Mouse (Mus musculus): ENCODE results near the gene Coq8b. TPM values are rescaled to one million over a fixed set of nuclear protein-coding genes. Genes with fewer than 3 reads are reported as not detected.

Gene Coq8b
- total and polyA plus RNA-seq, 2 experiments, result 11.9 to 35.2 TPM

GRCm38 (mm10) chr7:27231693-27232331 lies 1.0 kb upstream of the Coq8b start:
- WGBS, result 49% methylated on average over 7 of the region's 7 CpGs
- no peak for DNase-seq (ENCODE audit: extremely low read depth, low read depth, low spot score)
- H3K27ac ChIP-seq (replicated peaks; ENCODE audit: insufficient read depth, low read depth, low read length), result no peak overlapping the region

DNA sequence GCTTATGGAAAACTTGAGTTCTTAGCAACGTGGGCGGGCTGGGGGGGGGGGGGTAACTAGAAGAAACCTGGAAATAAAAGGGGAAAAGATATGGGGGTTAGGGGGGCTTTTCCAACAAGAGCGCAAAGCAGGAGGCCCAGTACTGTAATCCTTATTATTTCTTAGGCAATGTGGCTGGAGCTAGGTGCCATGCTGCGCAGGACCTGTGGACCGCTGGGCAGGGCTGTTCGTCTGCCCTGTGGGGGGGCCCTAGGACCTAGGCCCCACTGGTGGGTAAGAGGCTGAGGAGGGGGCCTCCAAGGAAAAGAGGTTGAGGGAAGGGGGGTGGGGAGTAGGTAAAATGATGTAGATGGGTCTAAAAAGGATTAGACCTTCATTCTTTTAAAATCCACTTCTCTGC lies 477 bp downstream of the Coq8b start:
- WGBS, result 10% methylated on average over 6 of the region's 6 CpGs
- Histone ChIP-seq H3K27ac (replicated peaks; ENCODE audit: insufficient read depth, low read depth, low read length) (no peak overlapping the region), H3K36me3 (ENCODE audit: control insufficient read depth, insufficient read depth, low read length) (no peaks in the 10 kb centered on the region), H3K9ac (ENCODE audit: low read depth, low read length) (peak overlapping the region; percentile 89), H3K4me3 (ENCODE audit: insufficient read depth, low read depth, low read length) (peak overlapping the region; percentile 90), H3K27me3 (ENCODE audit: control insufficient read depth, insufficient read depth, low read length) (no peaks in the 10 kb centered on the region), H3K4me1 (ENCODE audit: control insufficient read depth, insufficient read depth, low read length) (peaks cover 5% of the 10 kb centered on the region; the same call in 1 of the 2 replicates), H3K79me2 (ENCODE audit: control insufficient read depth, insufficient read depth, low read length) (peaks cover 5% of the 10 kb centered on the region; the same call in 1 of the 2 replicates)
- no peak for TF ChIP-seq POLR2A (IDR thresholded peaks at IDR 0.05; ENCODE audit: extremely low read depth, insufficient read depth, low read length)
- TF ChIP-seq CTCF (IDR thresholded peaks at IDR 0.05; ENCODE audit: low read depth, low read length), result no peak
- no peak for DNase-seq (ENCODE audit: extremely low read depth, low read depth, low spot score)

More at GRCm38 (mm10) chr7:27231693-27232331, 1.0 kb upstream of the Coq8b start:
- H3K36me3 ChIP-seq (ENCODE audit: control insufficient read depth, insufficient read depth, low read length), result no peaks in the 10 kb centered on the region
- H3K79me2 ChIP-seq (ENCODE audit: control insufficient read depth, insufficient read depth, low read length), result peaks cover 11% of the 10 kb centered on the region; the same call in 1 of the 2 replicates
- peaks cover 12% of the 10 kb centered on the region for H3K4me1 ChIP-seq (ENCODE audit: control insufficient read depth, insufficient read depth, low read length)
- no peak for TF ChIP-seq POLR2A (IDR thresholded peaks at IDR 0.05; ENCODE audit: extremely low read depth, insufficient read depth, low read length)
- TF ChIP-seq CTCF (IDR thresholded peaks at IDR 0.05; ENCODE audit: low read depth, low read length), result no peak
- no peak overlapping the region for H3K4me3 ChIP-seq (ENCODE audit: insufficient read depth, low read depth, low read length)
- H3K9ac ChIP-seq (ENCODE audit: low read depth, low read length), result no peak overlapping the region
- H3K27me3 ChIP-seq (ENCODE audit: control insufficient read depth, insufficient read depth, low read length), result no peaks in the 10 kb centered on the region

DNA sequence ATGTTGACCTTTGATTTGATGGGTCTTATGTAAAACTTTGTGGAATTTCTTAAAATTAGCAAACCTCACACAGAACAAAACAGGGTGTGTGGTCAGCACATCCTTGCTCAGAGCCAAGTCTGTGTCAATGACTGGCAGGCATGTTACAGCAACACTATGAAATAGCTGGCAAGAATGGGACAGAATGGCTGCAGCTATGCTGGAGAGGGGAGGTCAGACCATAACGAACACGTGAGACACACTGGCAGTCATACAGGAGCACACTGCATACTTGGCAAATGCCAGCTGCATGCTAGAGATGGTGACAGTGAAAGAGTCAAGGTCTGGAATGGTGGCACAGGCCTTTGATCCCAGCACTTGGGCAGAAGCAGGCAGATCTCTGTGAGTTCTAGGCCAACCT lies 2.9 kb downstream of the Coq8b start:
- TF ChIP-seq POLR2A (IDR thresholded peaks at IDR 0.05; ENCODE audit: extremely low read depth, insufficient read depth, low read length) (no peak), CTCF (IDR thresholded peaks at IDR 0.05; ENCODE audit: low read depth, low read length) (no peak)
- 52% methylated on average over 2 of the region's 2 CpGs for WGBS
- H3K36me3 ChIP-seq (ENCODE audit: control insufficient read depth, insufficient read depth, low read length), result peaks cover 2% of the 10 kb centered on the region; the same call in 1 of the 2 replicates
- peaks cover 5% of the 10 kb centered on the region; the same call in 1 of the 2 replicates for H3K79me2 ChIP-seq (ENCODE audit: control insufficient read depth, insufficient read depth, low read length)
- no peak overlapping the region for H3K9ac ChIP-seq (ENCODE audit: low read depth, low read length)
- H3K4me3 ChIP-seq (ENCODE audit: insufficient read depth, low read depth, low read length), result no peak overlapping the region
- H3K27me3 ChIP-seq (ENCODE audit: control insufficient read depth, insufficient read depth, low read length), result no peaks in the 10 kb centered on the region
- no peak overlapping the region for H3K27ac ChIP-seq (replicated peaks; ENCODE audit: insufficient read depth, low read depth, low read length)
- peak; percentile 52 for DNase-seq (ENCODE audit: extremely low read depth, low read depth, low spot score)
- peaks cover 2% of the 10 kb centered on the region; the same call in 1 of the 2 replicates for H3K4me1 ChIP-seq (ENCODE audit: control insufficient read depth, insufficient read depth, low read length)

GRCm38 (mm10) chr7:27237527-27237926 lies 4.7 kb downstream of the Coq8b start:
- Histone ChIP-seq H3K27me3 (ENCODE audit: control insufficient read depth, insufficient read depth, low read length) (no peaks in the 10 kb centered on the region), H3K4me1 (ENCODE audit: control insufficient read depth, insufficient read depth, low read length) (no peaks in the 10 kb centered on the region; the same call in 1 of the 2 replicates), H3K79me2 (ENCODE audit: control insufficient read depth, insufficient read depth, low read length) (peaks cover 5% of the 10 kb centered on the region; the same call in 1 of the 2 replicates), H3K9ac (ENCODE audit: low read depth, low read length) (no peak overlapping the region), H3K27ac (replicated peaks; ENCODE audit: insufficient read depth, low read depth, low read length) (no peak overlapping the region), H3K4me3 (ENCODE audit: insufficient read depth, low read depth, low read length) (no peak overlapping the region), H3K36me3 (ENCODE audit: control insufficient read depth, insufficient read depth, low read length) (peaks cover 2% of the 10 kb centered on the region; the same call in 1 of the 2 replicates)
- DNase-seq (ENCODE audit: extremely low read depth, low read depth, low spot score), result no peak
- WGBS, result 72% methylated on average over 2 of the region's 2 CpGs
- no peak for TF ChIP-seq POLR2A (IDR thresholded peaks at IDR 0.05; ENCODE audit: extremely low read depth, insufficient read depth, low read length)
- TF ChIP-seq CTCF (IDR thresholded peaks at IDR 0.05; ENCODE audit: low read depth, low read length), result peak; percentile 26; the same call in 1 of the 2 replicates

DNA sequence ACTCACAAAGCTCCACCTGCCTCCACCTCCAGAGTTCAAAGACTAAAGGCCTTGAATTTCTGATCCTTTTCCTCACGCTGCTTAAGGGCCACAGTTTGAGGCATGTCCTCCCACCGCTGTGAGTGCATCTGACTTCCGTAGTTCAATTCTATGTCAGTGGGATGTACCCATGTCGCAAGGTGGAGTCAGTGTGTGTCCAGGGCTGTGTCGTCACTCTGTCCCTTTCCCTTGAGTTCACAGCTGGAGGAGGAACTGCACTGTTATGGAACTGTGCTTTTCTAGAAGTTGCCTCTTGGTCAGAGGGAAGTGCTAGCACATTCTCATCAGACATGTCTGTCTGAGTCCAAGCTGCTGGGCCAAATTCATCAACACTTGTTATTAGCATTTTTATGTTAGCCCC lies 5.7 kb downstream of the Coq8b start:
- Histone ChIP-seq H3K9ac (ENCODE audit: low read depth, low read length) (no peak overlapping the region), H3K79me2 (ENCODE audit: control insufficient read depth, insufficient read depth, low read length) (0 out of 2 replicates have a peak, but pooled peaks cover 2% of the 10 kb centered on the region), H3K27me3 (ENCODE audit: control insufficient read depth, insufficient read depth, low read length) (no peaks in the 10 kb centered on the region), H3K4me3 (ENCODE audit: insufficient read depth, low read depth, low read length) (no peak overlapping the region), H3K4me1 (ENCODE audit: control insufficient read depth, insufficient read depth, low read length) (no peaks in the 10 kb centered on the region), H3K27ac (replicated peaks; ENCODE audit: insufficient read depth, low read depth, low read length) (no peak overlapping the region), H3K36me3 (ENCODE audit: control insufficient read depth, insufficient read depth, low read length) (peaks cover 2% of the 10 kb centered on the region; the same call in 1 of the 2 replicates)
- peak; percentile 40 for DNase-seq (ENCODE audit: extremely low read depth, low read depth, low spot score)
- WGBS, result 87% methylated on average over 5 of the region's 5 CpGs
- TF ChIP-seq POLR2A (IDR thresholded peaks at IDR 0.05; ENCODE audit: extremely low read depth, insufficient read depth, low read length) (no peak), CTCF (IDR thresholded peaks at IDR 0.05; ENCODE audit: low read depth, low read length) (no peak)

DNA sequence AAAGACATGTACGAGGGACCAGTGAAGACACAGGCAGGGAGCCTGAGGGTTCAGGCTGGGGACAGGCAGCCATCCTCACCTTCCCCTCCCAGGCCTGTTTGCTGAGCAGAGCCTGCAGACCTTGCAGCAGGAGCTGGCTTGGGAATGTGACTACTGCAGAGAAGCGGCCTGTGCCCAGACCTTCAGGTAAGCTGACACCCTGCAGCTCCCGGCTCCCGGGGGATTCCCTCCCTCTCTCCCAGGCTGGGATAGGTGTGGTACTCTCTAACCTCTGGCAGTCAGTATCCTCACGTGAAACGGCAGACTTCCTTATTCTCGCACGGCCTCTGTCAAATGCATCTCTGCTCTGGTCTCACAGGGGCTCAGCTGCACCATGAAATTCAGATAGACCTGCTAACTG lies 10.4 kb downstream of the Coq8b start:
- Histone ChIP-seq H3K27ac (replicated peaks; ENCODE audit: insufficient read depth, low read depth, low read length) (no peak overlapping the region), H3K9ac (ENCODE audit: low read depth, low read length) (no peak overlapping the region), H3K4me3 (ENCODE audit: insufficient read depth, low read depth, low read length) (no peak overlapping the region), H3K27me3 (ENCODE audit: control insufficient read depth, insufficient read depth, low read length) (no peaks in the 10 kb centered on the region), H3K4me1 (ENCODE audit: control insufficient read depth, insufficient read depth, low read length) (no peaks in the 10 kb centered on the region), H3K79me2 (ENCODE audit: control insufficient read depth, insufficient read depth, low read length) (no peaks in the 10 kb centered on the region), H3K36me3 (ENCODE audit: control insufficient read depth, insufficient read depth, low read length) (peaks cover 2% of the 10 kb centered on the region; the same call in 1 of the 2 replicates)
- DNase-seq (ENCODE audit: extremely low read depth, low read depth, low spot score), result no peak
- TF ChIP-seq POLR2A (IDR thresholded peaks at IDR 0.05; ENCODE audit: extremely low read depth, insufficient read depth, low read length), result no peak
- no peak for TF ChIP-seq CTCF (IDR thresholded peaks at IDR 0.05; ENCODE audit: low read depth, low read length)
- WGBS, result 78% methylated on average over 8 of the region's 8 CpGs

Data from liver, adult 2 months (tissue).